Mouse (Mus musculus): Measurements from ENCODE around the gene Rpa1. TPM values are rescaled to one million over a fixed set of nuclear protein-coding genes. Genes with fewer than 3 reads are reported as not detected.
A peak's percentile ranks its signal among the peaks of the same experiment; 100 is the strongest.

Rpa1 gene
- polyA plus RNA-seq, 1 experiment = 62.8 TPM

DNA sequence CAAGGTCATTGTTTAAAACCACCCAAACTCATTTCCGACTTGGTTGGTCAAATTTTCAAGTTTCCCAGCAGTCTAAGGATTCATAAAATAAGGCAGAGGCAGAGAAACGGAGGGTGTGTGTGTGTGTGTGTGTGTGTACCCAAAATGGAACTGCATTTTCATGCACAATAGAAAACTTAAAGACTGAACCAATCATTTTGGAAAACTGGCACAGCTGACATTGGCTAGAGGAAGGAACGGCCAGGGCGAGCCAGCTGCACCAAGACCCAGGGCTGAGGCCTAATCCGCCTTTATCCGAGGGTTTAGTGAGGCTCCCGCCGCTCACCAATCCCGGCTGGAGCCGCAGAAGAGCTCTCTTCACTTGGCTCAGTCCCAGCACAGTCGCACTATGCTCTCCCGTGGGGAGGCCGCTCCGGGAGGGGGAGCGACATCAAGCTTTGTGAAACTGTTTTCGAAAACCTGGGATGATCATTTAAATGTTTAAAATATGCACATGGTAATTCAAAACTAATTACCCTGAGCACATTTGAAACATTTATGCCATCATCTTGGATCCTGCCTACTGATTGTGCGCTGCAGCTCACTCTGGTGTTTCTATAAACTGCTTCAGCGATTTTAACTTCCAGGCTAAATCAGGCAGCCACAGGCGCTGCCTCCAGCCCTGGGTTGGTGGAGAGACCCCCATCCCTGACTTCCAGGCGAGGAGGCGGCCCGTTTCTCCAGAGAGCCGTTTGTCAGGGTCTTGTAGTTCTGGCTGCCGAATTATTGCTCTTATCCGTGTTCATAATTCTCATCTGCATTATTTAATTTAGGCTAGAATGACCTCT is 56.5 kb downstream of the Rpa1 start:
- WGBS = 85% methylated on average over 25 of the region's 25 CpGs
- no peaks in the 10 kb centered on the region for H3K4me1 ChIP-seq (replicated peaks; ENCODE audit: control insufficient read depth, insufficient read depth, low read length)
- TF ChIP-seq CTCF (IDR thresholded peaks at IDR 0.05; ENCODE audit: borderline replicate concordance, control insufficient read depth, extremely low read depth, insufficient read depth, low read length, poor library complexity) (no peak), POLR2A (IDR thresholded peaks at IDR 0.05; ENCODE audit: control insufficient read depth, extremely low read depth, insufficient read depth, low read length, poor library complexity) (no peak)
- H3K36me3 ChIP-seq (ENCODE audit: control insufficient read depth, insufficient read depth, low read length) = no peaks in the 10 kb centered on the region
- H3K4me3 ChIP-seq (ENCODE audit: control insufficient read depth, insufficient read depth, low read length) = no peak overlapping the region
- no peaks in the 10 kb centered on the region for H3K27me3 ChIP-seq (ENCODE audit: control insufficient read depth, insufficient read depth, low read length)
- H3K27ac ChIP-seq (ENCODE audit: control insufficient read depth, insufficient read depth, low read length) = no peak overlapping the region
- DNase-seq = no peak

DNA sequence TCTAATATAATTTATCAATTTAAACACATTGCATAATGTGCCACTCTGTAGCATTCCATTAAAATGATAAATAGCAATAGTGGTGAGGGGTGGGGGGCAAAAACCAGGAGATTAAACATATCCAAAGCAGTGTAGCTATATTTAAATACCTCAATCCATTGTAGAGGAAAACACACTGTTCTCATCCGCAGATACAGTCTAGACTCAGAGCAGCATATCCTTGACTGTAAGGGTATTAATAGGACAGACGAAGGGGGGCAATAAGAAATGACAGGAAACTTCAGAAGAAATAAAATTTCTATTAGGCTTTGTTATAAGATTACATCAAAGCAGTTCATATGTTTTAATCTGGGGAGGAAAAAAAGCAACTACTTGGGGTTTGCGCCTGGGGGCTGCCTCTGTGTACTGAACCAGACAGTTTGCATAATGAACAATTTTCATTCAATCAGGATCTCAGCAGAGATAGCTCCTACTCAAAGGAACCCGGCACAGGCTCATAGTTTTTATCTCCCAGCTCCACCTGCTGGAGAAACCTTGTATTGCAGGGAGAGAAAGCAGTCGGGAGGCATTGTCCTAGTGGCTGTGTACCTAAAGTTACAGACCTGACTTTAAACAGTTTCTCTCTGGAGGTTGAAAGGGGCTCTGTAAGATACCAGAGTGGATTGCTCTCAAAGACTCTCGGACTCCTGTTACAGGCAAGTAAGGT is 57.4 kb downstream of the Rpa1 start:
- 25% methylated on average over 6 of the region's 6 CpGs for WGBS
- no peak overlapping the region for H3K27ac ChIP-seq (ENCODE audit: control insufficient read depth, insufficient read depth, low read length)
- H3K36me3 ChIP-seq (ENCODE audit: control insufficient read depth, insufficient read depth, low read length) = no peaks in the 10 kb centered on the region
- peak; percentile 91 for DNase-seq
- H3K4me1 ChIP-seq (replicated peaks; ENCODE audit: control insufficient read depth, insufficient read depth, low read length) = no peaks in the 10 kb centered on the region
- H3K4me3 ChIP-seq (ENCODE audit: control insufficient read depth, insufficient read depth, low read length) = no peak overlapping the region
- no peak for TF ChIP-seq POLR2A (IDR thresholded peaks at IDR 0.05; ENCODE audit: control insufficient read depth, extremely low read depth, insufficient read depth, low read length, poor library complexity)
- TF ChIP-seq CTCF (IDR thresholded peaks at IDR 0.05; ENCODE audit: borderline replicate concordance, control insufficient read depth, extremely low read depth, insufficient read depth, low read length, poor library complexity) = no peak
- H3K27me3 ChIP-seq (ENCODE audit: control insufficient read depth, insufficient read depth, low read length) = no peaks in the 10 kb centered on the region

DNA sequence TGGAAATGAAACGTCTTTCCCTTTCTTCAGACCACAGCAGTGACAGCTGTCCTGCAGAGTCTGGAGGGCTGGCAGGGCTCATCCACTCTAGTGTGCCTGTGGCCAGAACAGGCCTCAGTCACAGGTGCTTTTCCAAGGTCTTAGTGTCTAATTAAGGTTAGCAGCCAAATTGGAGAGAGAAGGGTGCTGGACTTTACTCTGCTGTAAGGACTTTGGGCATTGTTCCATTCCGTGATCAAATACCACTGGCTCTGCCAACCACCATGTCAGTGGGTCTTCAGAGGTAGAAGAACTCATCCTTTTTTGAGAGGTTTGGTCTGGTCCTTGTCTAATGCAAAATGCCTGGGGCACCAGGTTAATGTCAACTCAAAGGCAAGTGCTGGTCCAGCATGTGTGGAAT is 59.0 kb downstream of the Rpa1 start:
- H3K27me3 ChIP-seq (ENCODE audit: control insufficient read depth, insufficient read depth, low read length) = no peaks in the 10 kb centered on the region
- TF ChIP-seq CTCF (IDR thresholded peaks at IDR 0.05; ENCODE audit: borderline replicate concordance, control insufficient read depth, extremely low read depth, insufficient read depth, low read length, poor library complexity) = no peak
- TF ChIP-seq POLR2A (IDR thresholded peaks at IDR 0.05; ENCODE audit: control insufficient read depth, extremely low read depth, insufficient read depth, low read length, poor library complexity) = no peak
- DNase-seq = no peak
- no peak overlapping the region for H3K4me3 ChIP-seq (ENCODE audit: control insufficient read depth, insufficient read depth, low read length)
- no peaks in the 10 kb centered on the region for H3K36me3 ChIP-seq (ENCODE audit: control insufficient read depth, insufficient read depth, low read length)
- no peak overlapping the region for H3K27ac ChIP-seq (ENCODE audit: control insufficient read depth, insufficient read depth, low read length)
- WGBS = 55% methylated on average over 2 of the region's 2 CpGs
- no peaks in the 10 kb centered on the region for H3K4me1 ChIP-seq (replicated peaks; ENCODE audit: control insufficient read depth, insufficient read depth, low read length)

GRCm38 (mm10) chr11:75288517-75288916 is 59.6 kb downstream of the Rpa1 start:
- Histone ChIP-seq H3K27me3 (ENCODE audit: control insufficient read depth, insufficient read depth, low read length) (no peaks in the 10 kb centered on the region), H3K4me1 (replicated peaks; ENCODE audit: control insufficient read depth, insufficient read depth, low read length) (no peaks in the 10 kb centered on the region), H3K36me3 (ENCODE audit: control insufficient read depth, insufficient read depth, low read length) (no peaks in the 10 kb centered on the region), H3K4me3 (ENCODE audit: control insufficient read depth, insufficient read depth, low read length) (no peak overlapping the region), H3K27ac (ENCODE audit: control insufficient read depth, insufficient read depth, low read length) (no peak overlapping the region)
- 94% methylated on average over 8 of the region's 8 CpGs for WGBS
- TF ChIP-seq POLR2A (IDR thresholded peaks at IDR 0.05; ENCODE audit: control insufficient read depth, extremely low read depth, insufficient read depth, low read length, poor library complexity) (no peak), CTCF (IDR thresholded peaks at IDR 0.05; ENCODE audit: borderline replicate concordance, control insufficient read depth, extremely low read depth, insufficient read depth, low read length, poor library complexity) (no peak)
- DNase-seq = no peak

- no peak for DNase-seq
- no peaks in the 10 kb centered on the region for H3K27me3 ChIP-seq (ENCODE audit: control insufficient read depth, insufficient read depth, low read length)
- no peak overlapping the region for H3K4me3 ChIP-seq (ENCODE audit: control insufficient read depth, insufficient read depth, low read length)
- no peaks in the 10 kb centered on the region for H3K36me3 ChIP-seq (ENCODE audit: control insufficient read depth, insufficient read depth, low read length)
- no peak for TF ChIP-seq POLR2A (IDR thresholded peaks at IDR 0.05; ENCODE audit: control insufficient read depth, extremely low read depth, insufficient read depth, low read length, poor library complexity)
- TF ChIP-seq CTCF (IDR thresholded peaks at IDR 0.05; ENCODE audit: borderline replicate concordance, control insufficient read depth, extremely low read depth, insufficient read depth, low read length, poor library complexity) = no peak
- peaks cover 5% of the 10 kb centered on the region for H3K4me1 ChIP-seq (replicated peaks; ENCODE audit: control insufficient read depth, insufficient read depth, low read length)
- no peak overlapping the region for H3K27ac ChIP-seq (ENCODE audit: control insufficient read depth, insufficient read depth, low read length)
- WGBS = 94% methylated on average over 10 of the region's 10 CpGs
Observed at GRCm38 (mm10) chr11:75287940-75288339, 60.2 kb downstream of the Rpa1 start.

DNA sequence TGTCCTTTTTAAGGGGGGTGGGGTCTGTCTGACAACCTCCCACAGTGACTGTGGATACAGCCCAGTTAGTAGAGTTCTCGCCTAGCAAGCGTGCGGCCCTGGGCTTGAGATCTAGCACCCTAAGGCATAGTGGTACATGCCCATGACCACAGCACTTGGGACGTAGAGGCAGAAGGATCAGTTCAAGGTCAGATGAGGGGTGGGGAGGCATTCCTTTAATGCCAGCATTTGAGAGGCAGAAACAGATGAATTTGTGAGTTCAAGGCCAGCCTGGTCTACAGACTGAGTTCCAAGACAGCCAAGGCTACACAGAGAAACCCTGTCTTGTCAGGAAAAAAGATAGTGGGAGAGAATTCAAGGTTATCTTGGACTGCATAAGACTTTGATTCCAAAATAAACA is 61.3 kb downstream of the Rpa1 start:
- Histone ChIP-seq H3K4me1 (replicated peaks; ENCODE audit: control insufficient read depth, insufficient read depth, low read length) (peaks cover 15% of the 10 kb centered on the region), H3K4me3 (ENCODE audit: control insufficient read depth, insufficient read depth, low read length) (no peak overlapping the region), H3K27me3 (ENCODE audit: control insufficient read depth, insufficient read depth, low read length) (no peaks in the 10 kb centered on the region), H3K36me3 (ENCODE audit: control insufficient read depth, insufficient read depth, low read length) (no peaks in the 10 kb centered on the region), H3K27ac (ENCODE audit: control insufficient read depth, insufficient read depth, low read length) (no peak overlapping the region)
- WGBS = 98% methylated on average over 4 of the region's 4 CpGs
- no peak for TF ChIP-seq POLR2A (IDR thresholded peaks at IDR 0.05; ENCODE audit: control insufficient read depth, extremely low read depth, insufficient read depth, low read length, poor library complexity)
- no peak for TF ChIP-seq CTCF (IDR thresholded peaks at IDR 0.05; ENCODE audit: borderline replicate concordance, control insufficient read depth, extremely low read depth, insufficient read depth, low read length, poor library complexity)
- no peak for DNase-seq
